Mouse (Mus musculus) bone marrow macrophage, adult 2 months (primary cell): ENCODE results near the gene Rassf6.

Source experiments
- CTCF ChIP-seq: IDR thresholded peaks from 2 replicates; pipeline ENCODE4 v1.5.1; 2012; ENCODE audit warnings: low read depth, mild to moderate bottlenecking, low read length, moderate library complexity
- POLR2A ChIP-seq: IDR thresholded peaks from 2 replicates; pipeline ENCODE4 v1.6.1; 2012; ENCODE audit warnings: mild to moderate bottlenecking, low read depth, low read length, borderline replicate concordance

DNA sequence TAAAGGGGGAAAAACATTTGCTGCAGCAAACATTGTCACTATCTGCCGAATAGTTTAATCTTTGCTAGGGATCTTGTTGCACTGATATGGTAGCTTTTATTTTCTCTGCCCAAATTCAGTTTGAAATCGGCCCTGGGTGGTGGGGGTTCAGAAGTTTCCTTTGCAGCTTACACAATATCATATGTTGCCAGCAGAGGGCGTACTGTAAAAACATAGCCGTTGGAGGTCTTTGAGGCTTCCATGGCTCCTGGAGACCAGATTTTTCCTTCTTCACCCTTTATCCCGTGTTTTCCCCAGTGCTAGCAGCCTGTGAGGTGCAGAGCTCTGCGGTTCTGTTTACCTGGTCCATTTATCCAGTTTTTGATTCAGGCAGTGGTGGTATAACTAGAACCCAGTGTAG, 39.0 kb downstream of the Rassf6 start:
- TF ChIP-seq CTCF: peak; percentile 45; the same call in 1 of the 2 replicates
- TF ChIP-seq POLR2A: no peak
